Mouse (Mus musculus): ENCODE measurements around the gene Nagk. TPM values are rescaled to one million over a fixed set of nuclear protein-coding genes. Genes with fewer than 3 reads are reported as not detected.
A peak's percentile ranks its signal among the peaks of the same experiment; 100 is the strongest.
"Not testable (repeated sequence)": the region's sequence is repeated elsewhere in the genome, so short reads cannot be mapped to it uniquely, and the experiment has no call there.

Gene Nagk
- polyA plus RNA-seq, 2 experiments, result 6.0 to 13.9 TPM

- Histone ChIP-seq H3K4me2 (ENCODE audit: low read depth) (no peak overlapping the region), H3K9me3 (ENCODE audit: control insufficient read depth, low read length) (no peaks in the 10 kb centered on the region), H3K9ac (replicated peaks) (no peak overlapping the region), H3K27me3 (ENCODE audit: control insufficient read depth, insufficient read depth, low read length) (no peaks in the 10 kb centered on the region), H3K36me3 (replicated peaks; ENCODE audit: control insufficient read depth, insufficient read depth, low read depth) (no peaks in the 10 kb centered on the region), H3K4me3 (ENCODE audit: insufficient read depth in 1 of 2, low read depth in 2 of 2, low read length in 2 of 2) (no peak overlapping the region), H3K4me1 (replicated peaks; ENCODE audit: control insufficient read depth in 2 of 2, insufficient read depth in 2 of 2, low read length in 1 of 2) (peaks cover 0 to 2% of the 10 kb centered on the region in 2 experiments; a peak in 1 of 4 replicates), H3K27ac (no peak overlapping the region)
- ATAC-seq (ENCODE audit: insufficient read depth) (no peak), DNase-seq (ENCODE audit: low read depth in 3 of 3, low spot score in 3 of 3) (no peak)
- TF ChIP-seq CTCF (IDR thresholded peaks at IDR 0.05; ENCODE audit: low read depth) (no peak), EP300 (IDR thresholded peaks at IDR 0.05; ENCODE audit: low read depth) (no peak)
- WGBS (ENCODE audit: insufficient replicate concordance), result 69% methylated on average over 7 of the region's 7 CpGs
Observed at GRCm38 (mm10) chr6:83788554-83788953, 6.2 kb upstream of the Nagk start.

- H3K27ac ChIP-seq; DNase-seq (ENCODE audit: low read depth in 3 of 3, low spot score in 3 of 3); H3K9ac ChIP-seq (replicated peaks); ATAC-seq (ENCODE audit: insufficient read depth); H3K4me3 ChIP-seq (ENCODE audit: insufficient read depth in 1 of 2, low read depth in 2 of 2, low read length in 2 of 2); H3K4me2 ChIP-seq (ENCODE audit: low read depth); H3K9me3 ChIP-seq (ENCODE audit: control insufficient read depth, low read length); H3K36me3 ChIP-seq (replicated peaks; ENCODE audit: control insufficient read depth, insufficient read depth, low read depth); H3K27me3 ChIP-seq (ENCODE audit: control insufficient read depth, insufficient read depth, low read length): not testable (repeated sequence)
- H3K4me1 ChIP-seq (replicated peaks; ENCODE audit: control insufficient read depth in 2 of 2, insufficient read depth in 2 of 2, low read length in 1 of 2), result peaks cover 10 to 11% of the 10 kb centered on the region in 2 experiments
- WGBS (ENCODE audit: insufficient replicate concordance), result 69% methylated on average over 5 of the region's 5 CpGs
Observed at GRCm38 (mm10) chr6:83790533-83790932, 4.2 kb upstream of the Nagk start.

DNA sequence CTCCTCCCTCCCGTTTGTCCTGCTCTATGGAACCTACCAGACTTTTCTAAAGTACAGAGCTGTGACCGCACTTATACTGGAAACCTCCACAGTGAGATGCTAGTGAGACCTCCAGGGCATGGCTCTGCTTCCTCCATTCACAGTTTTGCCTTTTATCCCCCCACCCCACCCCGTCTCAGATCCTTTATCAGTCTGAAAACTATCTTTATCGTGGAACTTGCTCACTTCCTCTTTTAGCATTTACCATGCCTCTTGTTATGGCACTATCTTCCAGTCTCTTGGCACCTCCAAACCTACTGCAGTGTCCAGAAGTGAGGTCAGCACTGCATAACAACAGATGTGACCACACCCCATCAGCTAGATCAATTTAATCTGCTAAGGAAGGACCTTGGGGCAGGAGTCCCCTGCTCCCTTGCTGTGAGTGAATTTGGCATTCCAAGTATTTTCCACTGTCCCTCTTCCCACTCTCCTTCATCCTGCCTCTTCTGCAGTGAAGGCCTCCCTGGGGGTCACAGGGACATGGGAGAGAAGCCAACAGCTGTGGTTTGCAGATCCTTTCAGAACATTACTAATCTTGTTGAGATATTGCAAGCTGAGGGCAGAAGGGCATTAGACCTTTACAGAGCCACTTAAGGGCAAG is 3.4 kb upstream of the Nagk start:
- 10% methylated on average over 4 of the region's 4 CpGs for whole genome bisulfite sequencing (ENCODE audit: insufficient replicate concordance)
- ATAC-seq (ENCODE audit: insufficient read depth), result no peak
- no peak for DNase-seq (ENCODE audit: low read depth in 3 of 3, low spot score in 3 of 3)

GRCm38 (mm10) chr6:83795492-83795900 is 714 bp downstream of the Nagk start:
- H3K27me3 ChIP-seq (ENCODE audit: control insufficient read depth, insufficient read depth, low read length), result no peaks in the 10 kb centered on the region
- H3K27ac ChIP-seq, result peak overlapping the region; percentile 94
- no peaks in the 10 kb centered on the region for H3K9me3 ChIP-seq (ENCODE audit: control insufficient read depth, low read length)
- peak overlapping the region; percentile 67 to 77 for H3K4me3 ChIP-seq (ENCODE audit: insufficient read depth in 1 of 2, low read depth in 2 of 2, low read length in 2 of 2)
- DNase-seq (ENCODE audit: low read depth in 3 of 3, low spot score in 3 of 3) (peak; percentile 34 to 39 (median 36)), ATAC-seq (ENCODE audit: insufficient read depth) (peak; percentile 4; the same call in 1 of the 2 replicates)
- H3K4me1 ChIP-seq (replicated peaks; ENCODE audit: control insufficient read depth in 2 of 2, insufficient read depth in 2 of 2, low read length in 1 of 2), result peaks cover 12% of the 10 kb centered on the region in 2 experiments
- peak overlapping the region; percentile 97 for H3K4me2 ChIP-seq (ENCODE audit: low read depth)
- TF ChIP-seq EP300 (IDR thresholded peaks at IDR 0.05; ENCODE audit: low read depth), result no peak
- TF ChIP-seq CTCF (IDR thresholded peaks at IDR 0.05; ENCODE audit: low read depth), result no peak
- no peaks in the 10 kb centered on the region for H3K36me3 ChIP-seq (replicated peaks; ENCODE audit: control insufficient read depth, insufficient read depth, low read depth)
- 1% methylated on average over 13 of the region's 13 CpGs for WGBS (ENCODE audit: insufficient replicate concordance)
- peak overlapping the region; percentile 78 for H3K9ac ChIP-seq (replicated peaks)

More for the DNA sequence above, 3.4 kb upstream of the Nagk start:
- Histone ChIP-seq H3K27me3 (ENCODE audit: control insufficient read depth, insufficient read depth, low read length) (no peaks in the 10 kb centered on the region), H3K4me1 (replicated peaks; ENCODE audit: control insufficient read depth in 2 of 2, insufficient read depth in 2 of 2, low read length in 1 of 2) (peaks cover 12% of the 10 kb centered on the region in 2 experiments), H3K4me2 (ENCODE audit: low read depth) (no peak overlapping the region), H3K27ac (no peak overlapping the region), H3K4me3 (ENCODE audit: insufficient read depth in 1 of 2, low read depth in 2 of 2, low read length in 2 of 2) (no peak overlapping the region), H3K9me3 (ENCODE audit: control insufficient read depth, low read length) (no peaks in the 10 kb centered on the region), H3K9ac (replicated peaks) (no peak overlapping the region), H3K36me3 (replicated peaks; ENCODE audit: control insufficient read depth, insufficient read depth, low read depth) (no peaks in the 10 kb centered on the region)
- TF ChIP-seq EP300 (IDR thresholded peaks at IDR 0.05; ENCODE audit: low read depth) (no peak), CTCF (IDR thresholded peaks at IDR 0.05; ENCODE audit: low read depth) (no peak)

GRCm38 (mm10) chr6:83796686-83797085 is 1.9 kb downstream of the Nagk start:
- 54% methylated on average over 3 of the region's 3 CpGs for WGBS (ENCODE audit: insufficient replicate concordance)

More at GRCm38 (mm10) chr6:83796686-83797085, 1.9 kb downstream of the Nagk start:
- Histone ChIP-seq H3K27ac (no peak overlapping the region), H3K9me3 (ENCODE audit: control insufficient read depth, low read length) (no peaks in the 10 kb centered on the region), H3K9ac (replicated peaks) (no peak overlapping the region), H3K36me3 (replicated peaks; ENCODE audit: control insufficient read depth, insufficient read depth, low read depth) (no peaks in the 10 kb centered on the region), H3K4me3 (ENCODE audit: insufficient read depth in 1 of 2, low read depth in 2 of 2, low read length in 2 of 2) (no peak overlapping the region), H3K27me3 (ENCODE audit: control insufficient read depth, insufficient read depth, low read length) (no peaks in the 10 kb centered on the region), H3K4me2 (ENCODE audit: low read depth) (no peak overlapping the region), H3K4me1 (replicated peaks; ENCODE audit: control insufficient read depth in 2 of 2, insufficient read depth in 2 of 2, low read length in 1 of 2) (peaks cover 10 to 12% of the 10 kb centered on the region in 2 experiments)
- no peak for ATAC-seq (ENCODE audit: insufficient read depth)
- DNase-seq (ENCODE audit: low read depth in 3 of 3, low spot score in 3 of 3), result no peak
- TF ChIP-seq EP300 (IDR thresholded peaks at IDR 0.05; ENCODE audit: low read depth), result no peak
- no peak for TF ChIP-seq CTCF (IDR thresholded peaks at IDR 0.05; ENCODE audit: low read depth)
